Mouse (Mus musculus) cortical plate, adult 2 months (tissue): Measurements from ENCODE around the gene Psmd12. TPM values are rescaled to one million over a fixed set of nuclear protein-coding genes. Genes with fewer than 3 reads are reported as not detected.

ENCODE experiments used
- H3K27ac ChIP-seq: fragments of 200-500 bp; 2 replicates; pipeline ENCODE4 v1.5.1; 2012; ENCODE audit warnings: low read length, control low read depth, inconsistent platforms; ENCODE audit not compliant: insufficient read depth
- H3K4me1 ChIP-seq: fragments of 200-500 bp; 2 replicates; pipeline ENCODE4 v1.6.1; 2011; ENCODE audit warnings: low read length; ENCODE audit not compliant: control insufficient read depth, insufficient read depth
- H3K4me3 ChIP-seq: fragments of 200-500 bp; 2 replicates; pipeline ENCODE4 v1.5.1; 2011; ENCODE audit warnings: mild to moderate bottlenecking, low read length, control low read depth; ENCODE audit not compliant: insufficient read depth
- CTCF ChIP-seq: fragments of 200-500 bp; IDR thresholded peaks from 2 replicates; pipeline ENCODE4 v1.5.1; 2011; ENCODE audit warnings: mild to moderate bottlenecking, control low read depth, low read length; ENCODE audit not compliant: insufficient read depth; ENCODE audit errors: extremely low read depth
- POLR2A ChIP-seq: fragments of 200-500 bp; IDR thresholded peaks from 2 replicates; pipeline ENCODE4 v1.6.1; 2011; ENCODE audit warnings: mild to moderate bottlenecking, low read length, control low read depth; ENCODE audit not compliant: insufficient read depth; ENCODE audit errors: extremely low read depth
- polyA plus RNA-seq: library from polyadenylated mRNA; depleted of rRNA; stranded (reverse); fragments of >200 nt; gene quantifications from 2 replicates; pipeline ENCODE4 v1.2.3, GENCODE M21; 2012

Psmd12 gene
- polyA plus RNA-seq, 1 experiment, result 56.7 TPM

DNA sequence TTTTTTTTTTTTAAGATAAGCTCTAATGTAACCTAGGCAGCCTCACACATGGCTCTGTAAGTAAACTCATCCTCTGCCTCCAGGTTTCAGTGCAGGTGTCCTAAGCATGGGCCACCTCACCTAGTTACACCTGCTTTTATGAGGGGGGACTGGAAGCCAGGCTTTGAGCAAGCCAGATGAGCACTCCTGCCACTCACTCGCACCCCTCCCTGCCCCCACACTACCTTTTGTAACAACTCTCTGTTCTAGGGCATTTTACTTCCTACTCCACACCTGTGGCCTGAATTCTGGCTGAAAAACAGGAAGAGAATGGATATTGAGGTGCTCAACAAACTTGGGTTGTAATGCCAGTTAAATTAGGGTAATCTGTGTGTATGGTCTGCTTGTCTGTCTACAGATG is 45.7 kb downstream of the Psmd12 start:
- TF ChIP-seq POLR2A (no peak), CTCF (no peak)
- no peak overlapping the region for H3K27ac ChIP-seq
- no peak overlapping the region for H3K4me3 ChIP-seq

DNA sequence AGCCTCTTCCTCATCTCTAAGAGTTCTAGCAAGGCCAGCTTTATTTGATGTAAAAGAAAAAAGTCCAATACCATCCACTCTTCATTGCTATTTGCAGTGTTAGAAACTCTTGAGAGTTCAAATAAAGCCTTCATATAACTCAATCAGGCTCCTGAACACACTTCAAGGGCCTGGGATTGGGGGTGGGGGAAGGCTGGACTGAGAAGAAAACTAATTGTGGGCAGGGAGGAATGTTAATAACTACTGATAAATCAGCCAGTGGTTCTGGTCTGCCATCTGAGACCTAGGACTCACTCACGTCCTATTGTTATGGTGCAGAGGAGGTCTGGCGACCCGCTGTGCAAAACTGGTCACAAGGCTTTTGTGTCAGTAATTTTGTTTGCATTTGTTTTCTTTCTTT is 48.3 kb downstream of the Psmd12 start:
- no peaks in the 10 kb centered on the region for H3K4me1 ChIP-seq
- TF ChIP-seq POLR2A (no peak), CTCF (no peak)
- H3K27ac ChIP-seq, result no peak overlapping the region
- no peak overlapping the region for H3K4me3 ChIP-seq

More for the DNA sequence above, 45.7 kb downstream of the Psmd12 start:
- no peaks in the 10 kb centered on the region for H3K4me1 ChIP-seq

DNA sequence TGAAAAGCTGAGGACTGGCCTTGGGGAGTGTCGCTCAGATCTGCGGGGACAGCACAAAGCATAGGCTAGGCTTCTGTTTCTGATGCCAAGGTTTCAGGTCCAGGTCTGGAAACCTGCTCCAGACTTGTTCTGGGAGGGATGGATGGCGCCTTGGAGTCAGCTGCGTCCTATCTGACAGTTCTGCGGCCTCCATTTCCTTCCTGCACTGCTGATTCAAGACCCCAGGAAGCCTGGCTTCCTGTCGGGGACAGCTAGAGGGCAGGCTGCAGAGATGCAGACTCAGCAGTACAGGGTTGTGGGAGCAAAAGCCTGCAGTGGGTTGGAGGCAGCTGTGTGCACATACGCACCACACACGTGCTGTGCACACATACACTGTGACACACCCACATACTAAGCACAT is 50.0 kb downstream of the Psmd12 start:
- Histone ChIP-seq H3K27ac (no peak overlapping the region), H3K4me3 (no peak overlapping the region), H3K4me1 (no peaks in the 10 kb centered on the region)
- no peak for TF ChIP-seq CTCF
- no peak for TF ChIP-seq POLR2A

DNA sequence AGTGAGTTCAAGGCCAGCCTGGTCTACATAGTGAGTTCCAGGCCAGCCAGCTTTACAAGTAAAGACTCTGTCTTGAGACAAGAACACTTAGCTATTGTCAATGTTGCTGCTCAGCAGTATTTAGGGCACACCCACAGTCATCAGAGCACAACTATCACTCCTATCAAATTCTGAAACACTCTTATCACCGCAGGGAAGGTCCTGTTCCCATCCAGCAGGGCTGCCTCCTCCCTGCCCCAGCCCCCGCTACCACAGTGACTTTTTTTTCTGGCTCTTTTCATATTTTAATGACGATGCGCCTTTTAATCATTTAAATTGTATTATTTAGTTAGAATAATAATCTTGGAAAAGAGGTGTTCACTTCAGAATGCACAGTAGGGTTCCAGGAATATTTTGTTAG is 52.2 kb downstream of the Psmd12 start:
- Histone ChIP-seq H3K4me3 (no peak overlapping the region), H3K4me1 (no peaks in the 10 kb centered on the region), H3K27ac (no peak overlapping the region)
- TF ChIP-seq CTCF (no peak), POLR2A (no peak)

DNA sequence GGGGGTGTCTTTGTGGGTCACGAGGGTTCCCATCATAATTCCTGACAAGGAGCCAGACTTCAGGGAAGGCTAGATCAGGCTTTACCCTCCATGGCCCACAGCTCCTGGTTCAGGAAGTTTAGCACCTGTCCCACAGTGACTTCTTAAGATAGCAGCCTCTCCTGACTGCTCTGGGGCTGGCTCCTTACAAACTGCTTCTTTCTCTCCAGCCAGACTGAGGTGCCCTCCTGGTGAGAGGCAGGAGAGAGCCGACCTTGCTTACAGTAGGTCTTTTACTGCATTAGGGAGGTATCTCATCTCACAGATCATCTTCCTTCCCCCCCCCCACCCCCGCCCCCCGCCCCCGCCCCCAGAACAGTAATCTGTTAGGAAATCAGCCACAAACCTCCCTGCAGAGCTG is 53.0 kb downstream of the Psmd12 start:
- TF ChIP-seq CTCF, result no peak
- TF ChIP-seq POLR2A, result no peak
- Histone ChIP-seq H3K4me3 (no peak overlapping the region), H3K4me1 (no peaks in the 10 kb centered on the region), H3K27ac (no peak overlapping the region)

DNA sequence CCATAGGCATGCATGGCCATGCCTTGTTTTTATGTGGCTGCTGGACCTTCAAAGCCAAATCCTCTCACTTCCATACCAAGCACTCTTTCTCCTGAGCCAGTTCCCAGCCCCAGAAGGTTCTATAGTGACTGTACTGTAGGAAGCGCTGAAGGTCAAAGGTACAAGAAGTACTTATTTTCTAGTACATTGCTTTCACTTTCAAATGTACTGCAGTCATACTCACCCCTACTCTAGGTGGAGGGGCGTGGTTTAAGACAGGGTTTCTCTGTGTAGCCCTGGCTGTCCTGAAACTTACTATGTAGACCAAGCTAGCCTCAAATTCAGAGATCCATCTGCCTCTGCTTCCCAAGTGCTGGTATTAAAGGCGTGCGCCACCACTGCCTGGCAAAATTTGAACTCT is 59.7 kb downstream of the Psmd12 start:
- Histone ChIP-seq H3K4me1 (no peaks in the 10 kb centered on the region), H3K4me3 (no peak overlapping the region), H3K27ac (no peak overlapping the region)
- TF ChIP-seq CTCF (no peak), POLR2A (no peak)

DNA sequence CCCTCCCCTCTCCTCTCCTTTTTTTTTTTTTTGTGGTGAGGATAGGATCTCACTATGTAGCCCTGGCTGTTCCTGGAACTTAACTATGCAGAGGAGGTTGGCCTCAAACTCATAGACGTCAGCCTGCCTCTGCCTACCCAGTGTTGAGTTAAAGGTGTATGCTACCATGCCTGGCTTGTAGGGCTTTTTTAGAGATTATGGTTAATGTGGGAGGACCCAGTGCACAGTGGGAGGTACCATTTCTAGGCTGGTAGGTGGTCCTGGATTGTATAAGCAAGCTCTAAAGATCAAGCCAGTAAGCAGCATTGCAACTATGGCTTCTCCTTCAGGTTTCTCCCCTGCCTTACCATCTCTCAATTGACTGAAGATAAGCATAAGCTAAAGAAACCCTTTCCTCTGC is 61.1 kb downstream of the Psmd12 start:
- Histone ChIP-seq H3K4me3 (no peak overlapping the region), H3K27ac (no peak overlapping the region), H3K4me1 (no peaks in the 10 kb centered on the region)
- no peak for TF ChIP-seq POLR2A
- TF ChIP-seq CTCF, result no peak

DNA sequence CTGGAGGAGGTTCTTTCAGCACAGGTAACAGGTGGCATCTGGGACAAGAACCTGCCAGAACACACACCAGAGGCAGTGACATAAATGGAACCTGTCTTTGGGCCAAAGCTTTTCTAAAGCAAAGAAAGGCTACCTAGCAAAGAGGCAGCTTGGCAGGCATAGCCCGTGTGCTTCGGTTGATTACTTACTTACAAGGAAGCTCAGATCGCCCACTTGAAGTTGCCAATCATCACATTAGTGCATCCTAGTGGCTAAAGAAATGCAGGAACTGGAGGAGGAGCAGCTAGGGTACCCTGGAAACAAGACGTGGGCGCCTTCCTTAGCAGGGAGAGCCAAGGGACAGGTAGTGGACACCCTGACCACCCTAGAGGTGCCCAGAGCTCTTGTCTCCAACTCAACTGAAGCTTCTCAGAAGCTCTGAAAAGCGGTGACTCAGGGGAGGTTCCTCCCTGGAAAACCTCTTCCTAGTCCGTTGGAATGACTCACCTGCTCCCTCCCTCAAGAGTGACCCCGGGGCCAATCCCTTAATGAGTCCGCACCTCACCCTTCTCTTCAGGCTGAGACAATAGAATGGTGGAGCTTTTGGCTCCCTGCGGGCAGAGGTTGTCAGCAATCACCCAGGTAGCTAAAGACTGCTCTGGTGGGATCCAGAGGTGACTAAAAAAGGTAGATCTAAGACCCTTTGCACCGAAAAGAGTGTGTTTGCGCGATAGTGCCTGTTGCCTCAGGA is 66.6 kb downstream of the Psmd12 start:
- no peak overlapping the region for H3K27ac ChIP-seq
- TF ChIP-seq POLR2A (no peak), CTCF (no peak)
- no peak overlapping the region; the same call in 1 of the 2 replicates for H3K4me3 ChIP-seq
- peaks cover 1% of the 10 kb centered on the region; the same call in 1 of the 2 replicates for H3K4me1 ChIP-seq

DNA sequence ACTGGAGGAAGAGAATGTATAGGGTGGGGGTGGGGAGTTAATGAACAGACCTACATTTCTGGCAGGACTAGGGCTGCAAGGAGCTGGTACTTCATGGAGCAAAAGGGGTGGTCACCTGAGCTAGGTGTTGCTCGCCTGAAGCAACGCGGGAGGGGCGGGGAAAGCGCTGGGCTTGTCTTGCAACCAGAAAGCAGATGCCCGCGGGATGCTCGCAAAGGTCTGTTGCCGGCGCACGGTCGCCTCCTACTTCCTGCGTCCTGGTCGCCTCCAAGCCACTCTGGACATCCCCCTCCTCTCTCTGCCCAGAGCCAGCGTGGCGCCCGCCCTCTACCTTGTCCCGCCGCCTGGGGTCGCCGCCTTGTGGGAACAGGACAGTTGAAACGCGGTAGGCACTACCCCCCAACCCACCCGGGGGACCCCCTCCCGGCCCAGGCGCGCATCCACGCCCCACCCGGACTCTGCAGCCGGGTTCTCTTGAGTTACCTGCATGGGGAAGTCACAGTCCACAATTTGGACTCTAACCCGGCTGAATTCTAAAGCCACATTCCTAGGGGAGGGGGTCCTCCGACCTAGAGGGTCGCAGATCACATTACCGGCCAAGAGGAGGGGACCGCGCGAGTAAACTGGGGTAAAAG is 67.5 kb downstream of the Psmd12 start:
- peaks cover 3% of the 10 kb centered on the region; the same call in 1 of the 2 replicates for H3K4me1 ChIP-seq
- no peak for TF ChIP-seq CTCF
- no peak for TF ChIP-seq POLR2A
- no peak overlapping the region for H3K27ac ChIP-seq
- peak overlapping the region; percentile 83 for H3K4me3 ChIP-seq

DNA sequence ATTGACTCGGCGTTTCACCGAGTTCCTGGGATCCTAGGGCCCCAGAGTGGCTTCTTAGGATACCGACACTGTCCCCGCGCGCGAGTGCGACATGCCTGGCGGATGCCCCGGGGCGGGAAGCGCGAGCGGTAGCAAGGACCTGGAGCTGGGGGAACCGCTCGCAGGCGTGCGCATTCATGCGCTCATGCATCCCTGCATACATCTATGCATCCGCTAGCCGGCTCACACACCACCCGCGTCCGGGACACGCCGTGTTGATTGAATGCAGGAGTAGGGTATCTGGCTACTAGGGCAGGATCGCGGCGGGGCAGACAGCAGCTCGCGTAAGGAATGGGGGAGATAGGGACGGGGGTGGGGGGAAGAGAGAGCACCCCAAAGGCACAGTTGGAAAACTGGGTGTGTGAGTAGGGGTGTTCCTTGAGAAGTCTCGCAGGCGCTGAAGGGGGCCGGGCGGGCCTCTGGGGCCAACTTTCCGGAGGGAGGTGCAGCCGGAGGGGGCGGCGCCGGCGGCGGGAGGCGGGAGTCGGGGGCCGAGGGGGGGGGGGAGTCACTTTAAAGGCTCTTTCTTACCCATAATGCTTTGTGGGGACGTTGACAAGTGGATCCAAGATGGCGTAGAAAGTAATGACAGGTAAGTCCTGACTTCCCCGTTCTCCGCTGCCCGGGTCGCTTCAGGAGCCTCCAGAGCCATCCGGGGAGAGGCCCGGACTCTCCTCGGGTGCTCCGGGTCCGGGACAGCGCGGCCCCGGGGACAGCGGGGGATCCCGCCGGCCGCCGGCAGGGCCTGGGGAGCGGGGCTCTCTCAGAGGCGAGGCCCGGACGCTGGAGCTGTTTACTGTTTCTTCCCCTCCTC is 68.3 kb downstream of the Psmd12 start, which contains the start of gene Helz:
Gene Helz, plus strand, starts transcription at position 580 of the 853 bp plus-strand sequence.
- peak within 1 kb of the TSS; percentile 83 for H3K4me3 ChIP-seq
- 0 out of 2 replicates have a peak, but pooled peaks have one; percentile 21 for TF ChIP-seq POLR2A
- no peak for TF ChIP-seq CTCF
- peaks cover 3% of the 10 kb centered on the region; the same call in 1 of the 2 replicates for H3K4me1 ChIP-seq
- no peak within 1 kb of the TSS for H3K27ac ChIP-seq
